Mouse (Mus musculus) neural tube, embryonic 14.5 days (tissue): ENCODE results near the gene Serpini2. TPM values are rescaled to one million over a fixed set of nuclear protein-coding genes. Genes with fewer than 3 reads are reported as not detected.

ENCODE experiments used
- polyA plus RNA-seq: library from polyadenylated mRNA; unstranded; fragments of >200 nt; fragmentation: Nextera tagmentation; extraction: Ambion mirVana; gene quantifications from 2 replicates; pipeline ENCODE4 v1.2.1, GENCODE M21; 2014

Gene Serpini2
- polyA plus RNA-seq, 1 experiment from 2014 or later: not detected

Other genes with a start within 250 kb of the Serpini2 start
- 0.66 TPM in 1 of 2 replicates, not detected in the other for gene Zbbx, start 105.0 kb downstream of the Serpini2 start, polyA plus RNA-seq
- 0.15 TPM in 1 of 2 replicates, not detected in the other for gene Wdr49, start 212.1 kb upstream of the Serpini2 start, polyA plus RNA-seq